Mouse (Mus musculus) brain, embryonic 14.5 days (tissue): ENCODE results near the gene Mbd5.

Experiments
- CTCF ChIP-seq: fragments of 200-500 bp; IDR thresholded peaks from 2 replicates; pipeline ENCODE4 v1.5.1; 2012; ENCODE audit warnings: inconsistent platforms, mild to moderate bottlenecking, moderate library complexity, borderline replicate concordance; ENCODE audit not compliant: insufficient read depth, insufficient read length; ENCODE audit errors: extremely low read depth
- POLR2A ChIP-seq: fragments of 200-500 bp; IDR thresholded peaks from 2 replicates; pipeline ENCODE4 v1.6.1; 2012; ENCODE audit warnings: mild to moderate bottlenecking, inconsistent platforms, borderline replicate concordance; ENCODE audit not compliant: poor library complexity, insufficient read depth, insufficient read length, severe bottlenecking; ENCODE audit errors: extremely low read depth

DNA sequence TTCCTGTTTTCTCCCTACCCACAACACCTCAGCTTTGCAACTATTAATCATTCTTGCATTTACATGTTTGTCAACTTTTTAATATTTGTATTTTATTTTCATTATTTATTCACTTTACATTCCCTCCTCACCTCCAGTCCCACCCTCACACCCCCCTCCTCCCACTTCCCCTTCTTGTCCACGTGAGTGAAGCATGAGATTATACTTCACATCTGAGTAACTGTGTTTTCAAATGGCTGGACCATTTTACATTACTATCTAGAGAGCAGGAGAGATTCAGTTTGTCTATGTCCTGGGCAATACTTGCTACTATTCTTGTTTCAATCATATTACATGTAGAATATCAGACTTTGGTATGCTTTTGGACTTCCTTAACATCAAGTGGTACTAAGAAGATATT lies 204.3 kb downstream of the Mbd5 start:
- TF ChIP-seq CTCF = no peak
- no peak for TF ChIP-seq POLR2A
